Mouse (Mus musculus) retina, postnatal 7 days (tissue): ENCODE data around the gene Tgm7.

Experiments used
- DNase-seq: peaks from one replicate; pipeline ENCODE4 v3.0.0-alpha.2; 2012; ENCODE audit warnings: low read depth, low spot score

Tgm7 gene

DNA sequence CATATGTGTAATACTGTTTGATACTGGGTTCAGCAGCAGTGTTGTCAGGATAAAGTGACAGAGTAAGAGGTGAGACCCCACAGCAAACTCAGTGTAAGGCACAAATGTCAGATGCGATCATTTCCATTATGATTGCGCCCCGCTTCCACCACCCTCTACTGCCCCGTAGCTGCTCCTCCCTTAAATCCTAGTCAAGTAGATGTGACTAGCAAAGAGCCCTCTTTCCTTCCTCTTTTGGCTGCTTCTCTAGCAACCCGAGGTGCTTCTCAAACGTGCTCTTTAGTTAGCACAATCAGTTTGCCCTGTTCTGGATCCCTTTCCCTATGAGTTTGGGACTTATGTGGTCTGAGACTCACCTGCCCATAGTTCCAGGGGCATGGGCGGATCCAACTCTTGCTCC, 34.8 kb downstream of the Tgm7 start:
- no peak for DNase-seq

DNA sequence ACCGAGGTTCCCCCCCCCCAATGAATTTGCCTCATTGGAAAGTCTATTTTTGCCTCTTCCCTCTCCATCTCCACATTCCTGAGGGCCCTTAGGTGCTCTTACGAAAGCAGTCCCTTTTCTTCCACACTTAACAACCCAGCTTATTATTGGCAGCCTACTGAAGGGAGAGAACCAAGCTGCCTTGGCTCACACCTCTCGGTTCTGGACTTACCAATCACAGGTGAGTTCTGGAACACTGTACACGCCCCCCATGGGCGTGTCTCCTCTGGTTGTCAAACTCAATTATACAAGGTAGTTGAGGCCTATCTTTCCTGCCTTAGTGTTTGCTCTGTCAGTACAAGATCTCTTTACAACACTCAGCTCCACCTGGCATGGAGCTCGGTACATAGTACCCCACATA, 37.7 kb downstream of the Tgm7 start:
- no peak for DNase-seq

GRCm38 (mm10) chr2:121069506-121069905, 40.1 kb downstream of the Tgm7 start:
- no peak for DNase-seq

DNA sequence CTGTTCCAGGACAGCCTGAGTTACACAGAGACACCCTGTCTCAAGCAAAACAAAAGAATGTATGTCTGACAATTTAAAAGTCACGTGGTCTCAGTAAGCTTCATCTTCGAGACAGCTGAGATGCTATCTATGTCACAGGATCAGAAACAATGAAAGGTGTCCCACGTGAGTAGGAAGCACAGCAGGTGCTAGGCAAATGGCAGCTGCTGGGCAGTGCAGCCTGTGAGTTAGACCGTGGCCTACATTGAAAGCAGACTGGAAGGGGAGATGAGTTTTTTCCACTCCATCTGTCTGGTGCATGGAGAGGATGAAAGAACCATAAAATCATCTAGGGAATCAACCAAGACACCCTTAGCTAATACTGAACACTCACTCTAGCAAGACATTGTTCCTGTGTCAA, 42.5 kb downstream of the Tgm7 start:
- DNase-seq: no peak

DNA sequence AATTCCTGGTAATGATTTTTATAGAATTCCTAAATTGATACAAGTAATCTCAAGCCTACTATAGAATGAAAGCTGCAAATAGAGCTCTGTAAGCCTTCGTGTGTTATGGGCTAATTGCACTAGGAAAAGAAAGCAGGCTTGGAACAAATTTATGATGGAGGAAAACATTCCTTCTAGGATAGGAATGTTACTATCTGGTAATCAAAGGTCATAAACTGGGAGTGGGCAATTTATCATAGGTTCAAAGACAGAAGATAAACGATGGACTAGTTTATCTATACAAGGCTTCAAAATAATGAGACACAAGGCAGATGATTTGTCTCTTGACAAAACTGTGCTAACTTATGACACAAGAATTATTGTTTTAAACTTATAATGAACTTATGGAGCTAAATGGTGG, 48.3 kb downstream of the Tgm7 start:
- no peak for DNase-seq

GRCm38 (mm10) chr2:121057997-121058396, 51.6 kb downstream of the Tgm7 start:
- no peak for DNase-seq

GRCm38 (mm10) chr2:121055915-121056314, 53.7 kb downstream of the Tgm7 start:
- no peak for DNase-seq

DNA sequence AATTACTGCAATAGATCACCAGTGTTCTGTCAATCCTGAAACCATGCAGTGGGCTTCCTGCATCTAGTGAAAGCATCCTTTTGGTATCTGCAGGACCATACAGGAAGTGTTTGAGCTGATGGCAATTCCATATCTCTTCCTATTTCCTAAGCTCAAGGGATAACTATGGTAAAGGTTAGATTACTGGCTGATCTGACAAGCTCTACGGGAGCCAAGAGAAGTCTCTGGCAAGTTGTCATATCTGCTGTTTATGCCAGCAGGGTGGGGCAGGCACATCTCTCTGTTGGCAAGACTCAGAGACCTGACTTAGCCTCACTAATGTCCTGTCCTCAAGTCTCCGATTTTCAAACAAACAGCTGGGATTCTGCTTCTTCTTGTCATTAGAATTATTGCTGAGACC, 55.5 kb downstream of the Tgm7 start:
- no peak for DNase-seq

DNA sequence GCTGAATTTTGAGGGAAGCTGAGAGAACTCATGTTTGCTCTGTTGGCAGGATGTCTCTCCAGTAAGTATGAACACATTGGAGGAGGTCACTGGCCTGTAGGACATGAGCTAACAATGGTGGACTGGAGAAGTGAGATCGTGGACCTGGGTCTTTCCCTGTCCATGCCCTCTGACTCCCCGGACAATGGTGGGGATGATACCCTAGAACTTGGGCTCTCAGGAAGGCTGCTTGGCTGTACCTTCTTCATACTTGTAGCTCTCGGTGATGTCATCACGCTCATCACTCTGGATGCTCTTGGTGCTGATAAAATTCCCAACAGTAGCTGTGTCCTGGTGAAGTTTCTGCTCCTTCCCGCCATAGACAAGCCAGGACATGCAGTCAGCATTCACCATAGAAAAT, 57.4 kb downstream of the Tgm7 start:
- DNase-seq: no peak

DNA sequence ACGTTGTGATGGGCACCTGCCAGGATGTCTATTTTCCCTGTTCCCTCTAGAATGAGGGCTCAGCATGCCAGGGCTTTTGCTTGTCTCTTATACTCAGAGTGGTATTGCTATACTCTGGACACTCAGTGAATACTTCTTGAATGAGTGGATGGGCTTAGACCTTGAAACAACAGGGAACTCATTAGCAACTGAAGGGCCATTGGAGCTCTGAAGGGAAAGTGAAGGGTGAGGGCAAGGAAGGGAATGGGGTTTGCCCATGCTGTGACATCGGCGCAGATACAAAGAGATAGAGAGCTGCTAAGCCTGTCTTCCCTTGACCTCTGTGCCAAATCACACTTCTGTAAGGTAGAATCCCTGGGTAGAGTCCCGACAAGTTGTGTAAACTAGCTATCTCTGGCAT, 63.9 kb downstream of the Tgm7 start:
- no peak for DNase-seq
